Comparison of ENCODE assay signal across 16 mouse cellular contexts in genomic region chr17:33969394-33969793, GRCm38 (mm10). TPM values are rescaled to one million over a fixed set of nuclear protein-coding genes. Genes with fewer than 3 reads are reported as not detected.
DNase-seq lines count a peak whose midpoint lies in the region; ATAC-seq and TF ChIP-seq lines count a peak whose summit lies in the region.
"Had no signal": no experiment of that assay in that cellular context is flagged by ENCODE, and none has a peak within 500 bp of the region (broad histone marks: within the 10 kb centered on the region; RNA-seq: fewer than 3 reads in every experiment).

No protein-coding gene starts in this region.

- ATAC-seq in CD4-positive, CD25-positive, alpha-beta regulatory T cell, adult 4 months: no peak
- ATAC-seq in kidney, postnatal 0 days (replicated peaks; ENCODE audit: low FRiP score, low read depth): no peak
- ATAC-seq in stomach, postnatal 0 days (ENCODE audit: low FRiP score, low TSS enrichment): no peak
- ATAC-seq in monocyte, adult 5-6 weeks (replicated peaks; ENCODE audit: insufficient number of reproducible peaks, low FRiP score, low TSS enrichment, poor library complexity, severe bottlenecking): no peak

- TF ChIP-seq CTCF in kidney, postnatal 0 days (IDR thresholded peaks at IDR 0.05; ENCODE audit: low read depth): peak; percentile 39; the same call in 1 of the 2 replicates
- TF ChIP-seq CTCF in stomach, postnatal 0 days (IDR thresholded peaks at IDR 0.05; ENCODE audit: low read depth): peak; percentile 50

- 82% methylated on average over 4 of the region's 4 CpGs for WGBS in kidney, postnatal 0 days
- WGBS in stomach, postnatal 0 days: 81% methylated on average over 4 of the region's 4 CpGs

- no peak for TF ChIP-seq EP300 in stomach, postnatal 0 days (optimal IDR thresholded peaks at IDR 0.05)

- H3K9ac ChIP-seq in kidney, postnatal 0 days (ENCODE audit: low read depth, low read length): no peak overlapping the region
- H3K9ac ChIP-seq in stomach, postnatal 0 days (ENCODE audit: low read length): no peak overlapping the region
- H3K9ac ChIP-seq: heart, embryonic 15.5 days; hindbrain, embryonic 13.5 days; limb, embryonic 15.5 days; neural tube, embryonic 13.5 days had no signal

- H3K4me3 ChIP-seq in kidney, postnatal 0 days (replicated peaks; ENCODE audit: low read depth, low read length): no peak overlapping the region
- no peak overlapping the region for H3K4me3 ChIP-seq in stomach, postnatal 0 days (ENCODE audit: low read depth, low read length)
- H3K4me3 ChIP-seq: erythroblast, embryonic 14.5 days; heart, embryonic 15.5 days; hindbrain, embryonic 13.5 days; limb, embryonic 15.5 days; neural tube, embryonic 13.5 days had no signal

- H3K27me3 ChIP-seq in kidney, postnatal 0 days (ENCODE audit: insufficient read depth, low read length): no peaks in the 10 kb centered on the region
- no peaks in the 10 kb centered on the region for H3K27me3 ChIP-seq in stomach, postnatal 0 days (ENCODE audit: control insufficient read depth, insufficient read depth, low read length)

- no peak overlapping the region for H3K27ac ChIP-seq in kidney, postnatal 0 days
- H3K27ac ChIP-seq in stomach, postnatal 0 days (replicated peaks): no peak overlapping the region
- H3K27ac ChIP-seq: heart, embryonic 15.5 days; hindbrain, embryonic 13.5 days; limb, embryonic 15.5 days; macrophage; neural tube, embryonic 13.5 days had no signal

- peaks cover 9% of the 10 kb centered on the region; the same call in 1 of the 2 replicates for H3K36me3 ChIP-seq in kidney, postnatal 0 days (ENCODE audit: insufficient read depth, low read length)
- no peaks in the 10 kb centered on the region for H3K36me3 ChIP-seq in stomach, postnatal 0 days (ENCODE audit: control insufficient read depth, insufficient read depth, low read length)

- H3K4me1 ChIP-seq in kidney, postnatal 0 days (replicated peaks; ENCODE audit: insufficient read depth, low read length): no peaks in the 10 kb centered on the region
- H3K4me1 ChIP-seq in stomach, postnatal 0 days (replicated peaks; ENCODE audit: control insufficient read depth, insufficient read depth): no peaks in the 10 kb centered on the region
- H3K4me1 ChIP-seq: heart, embryonic 15.5 days; limb, embryonic 15.5 days; neural tube, embryonic 13.5 days had no signal

- DNase-seq in CD4-positive, CD25-positive, alpha-beta regulatory T cell, adult 2 months (ENCODE audit: low read depth, low spot score): peak; percentile 59
- DNase-seq in kidney, postnatal 0 days (ENCODE audit: low spot score): no peak
- DNase-seq in kidney, postnatal 4 days: no peak
- peak; percentile 24 for DNase-seq in thymus, postnatal 0 days (ENCODE audit: low spot score)
- no peak for DNase-seq in thymus, postnatal 25 days
- DNase-seq in stomach, postnatal 0 days (ENCODE audit: low spot score): no peak
- DNase-seq: cerebellum, adult 8-10 months; right cerebral cortex, adult 18-20 months had no signal

- no peak overlapping the region for H3K4me2 ChIP-seq in kidney, postnatal 0 days (ENCODE audit: low read length)
- no peak overlapping the region for H3K4me2 ChIP-seq in stomach, postnatal 0 days (replicated peaks; ENCODE audit: low read depth)
- H3K4me2 ChIP-seq: heart, embryonic 15.5 days; hindbrain, embryonic 13.5 days; limb, embryonic 15.5 days; neural tube, embryonic 13.5 days had no signal

- H3K9me3 ChIP-seq in kidney, postnatal 0 days (replicated peaks; ENCODE audit: low read length): no peaks in the 10 kb centered on the region
- no peaks in the 10 kb centered on the region for H3K9me3 ChIP-seq in stomach, postnatal 0 days (ENCODE audit: control insufficient read depth, low read length)
- H3K9me3 ChIP-seq: heart, embryonic 15.5 days; hindbrain, embryonic 13.5 days; limb, embryonic 15.5 days; neural tube, embryonic 13.5 days had no signal

RNA-seq across cellular contexts. Expression of gene Rps18, which starts 13.6 kb away (rescaled TPM):
- 1,000 to 10,000 TPM; 6,766 to 6,959 TPM for polyA plus RNA-seq in CD4-positive, CD25-positive, alpha-beta regulatory T cell, adult 4 months (2017; shearing (Covaris generic))
- 2,059 and 2,304 TPM in 2 replicates for polyA plus RNA-seq in kidney, postnatal 0 days (2015; fragmentation: Nextera tagmentation; extraction: Ambion mirVana)
- 2,265 and 2,338 TPM in 2 replicates for polyA plus RNA-seq in thymus, postnatal 0 days (2015; fragmentation: Nextera tagmentation; extraction: Ambion mirVana)
- polyA plus RNA-seq in stomach, postnatal 0 days (2015; fragmentation: Nextera tagmentation; extraction: Ambion mirVana): 1,740 and 1,781 TPM in 2 replicates
- 765 to 894 TPM (median 817 TPM) in 3 replicates for total RNA-seq in monocyte, adult 5-6 weeks (2017)

RNA-seq across cellular contexts. Expression of gene Vps52, which starts 13.8 kb away (rescaled TPM):
- 10 to 100 TPM; 27.4 to 47.4 TPM for polyA plus RNA-seq in CD4-positive, CD25-positive, alpha-beta regulatory T cell, adult 4 months (2017; shearing (Covaris generic))
- polyA plus RNA-seq in kidney, postnatal 0 days (2015; fragmentation: Nextera tagmentation; extraction: Ambion mirVana): 37.7 and 40.7 TPM in 2 replicates
- polyA plus RNA-seq in thymus, postnatal 0 days (2015; fragmentation: Nextera tagmentation; extraction: Ambion mirVana): 43.6 and 46.1 TPM in 2 replicates
- 24.7 and 26.3 TPM in 2 replicates for polyA plus RNA-seq in stomach, postnatal 0 days (2015; fragmentation: Nextera tagmentation; extraction: Ambion mirVana)
- 16.8 to 32.7 TPM (median 25.1 TPM) in 3 replicates for total RNA-seq in monocyte, adult 5-6 weeks (2017)

RNA-seq across cellular contexts. Expression of gene B3galt4, which starts 18.1 kb away (rescaled TPM):
- 10 to 100 TPM; 13.2 to 21.0 TPM for polyA plus RNA-seq in CD4-positive, CD25-positive, alpha-beta regulatory T cell, adult 4 months (2017; shearing (Covaris generic))
- polyA plus RNA-seq in kidney, postnatal 0 days (2015; fragmentation: Nextera tagmentation; extraction: Ambion mirVana): 6.7 and 8.1 TPM in 2 replicates
- polyA plus RNA-seq in thymus, postnatal 0 days (2015; fragmentation: Nextera tagmentation; extraction: Ambion mirVana): 13.3 and 15.8 TPM in 2 replicates
- polyA plus RNA-seq in stomach, postnatal 0 days (2015; fragmentation: Nextera tagmentation; extraction: Ambion mirVana): 15.0 and 15.2 TPM in 2 replicates
- 2.6 to 4.6 TPM (median 3.5 TPM) in 3 replicates for total RNA-seq in monocyte, adult 5-6 weeks (2017)

RNA-seq across cellular contexts. Expression of gene Wdr46, which starts 28.9 kb away (rescaled TPM):
- 10 to 100 TPM; 11.5 to 14.3 TPM for polyA plus RNA-seq in CD4-positive, CD25-positive, alpha-beta regulatory T cell, adult 4 months (2017; shearing (Covaris generic))
- polyA plus RNA-seq in kidney, postnatal 0 days (2015; fragmentation: Nextera tagmentation; extraction: Ambion mirVana): 20.1 and 20.3 TPM in 2 replicates
- polyA plus RNA-seq in thymus, postnatal 0 days (2015; fragmentation: Nextera tagmentation; extraction: Ambion mirVana): 20.6 and 25.5 TPM in 2 replicates
- 17.1 and 20.2 TPM in 2 replicates for polyA plus RNA-seq in stomach, postnatal 0 days (2015; fragmentation: Nextera tagmentation; extraction: Ambion mirVana)
- 11.1 to 17.8 TPM (median 16.3 TPM) in 3 replicates for total RNA-seq in monocyte, adult 5-6 weeks (2017)

RNA-seq across cellular contexts. Expression of gene Pfdn6, which starts 29.3 kb away (rescaled TPM):
- 100 to 1,000 TPM; 121 to 141 TPM for polyA plus RNA-seq in CD4-positive, CD25-positive, alpha-beta regulatory T cell, adult 4 months (2017; shearing (Covaris generic))
- polyA plus RNA-seq in kidney, postnatal 0 days (2015; fragmentation: Nextera tagmentation; extraction: Ambion mirVana): 147 and 150 TPM in 2 replicates
- 218 and 225 TPM in 2 replicates for polyA plus RNA-seq in thymus, postnatal 0 days (2015; fragmentation: Nextera tagmentation; extraction: Ambion mirVana)
- 92.7 and 96.8 TPM in 2 replicates for polyA plus RNA-seq in stomach, postnatal 0 days (2015; fragmentation: Nextera tagmentation; extraction: Ambion mirVana)
- total RNA-seq in monocyte, adult 5-6 weeks (2017): 88.1 to 107 TPM (median 98.7 TPM) in 3 replicates

Comparison
In these comparisons a context has a peak if more than half of its experiments do, and no peak if none do; other contexts are left out.
1. DNase-seq: peak in CD4-positive, CD25-positive, alpha-beta regulatory T cell, adult 2 months (single experiment) and thymus, postnatal 0 days (single experiment); none in kidney, postnatal 0 days (single experiment), kidney, postnatal 4 days (0 of 2), thymus, postnatal 25 days (single experiment) and stomach, postnatal 0 days (single experiment).